Mouse (Mus musculus) midbrain, embryonic 12.5 days (tissue): ENCODE measurements around the gene Gm20388. TPM values are rescaled to one million over a fixed set of nuclear protein-coding genes. Genes with fewer than 3 reads are reported as not detected.

ENCODE experiments used
- ATAC-seq: fragments of 200-750 bp; cut with Nextera tagmentation; 2 replicates; pipeline ENCODE4 v1.8.0; 2017; ENCODE audit warnings: low read depth, moderate TSS enrichment, moderate library complexity; ENCODE audit not compliant: low FRiP score
- H3K27ac ChIP-seq: fragments of 300-500 bp; sonication (generic); replicated peaks from 2 replicates; pipeline ENCODE4 v1.5.1; 2016; ENCODE audit warnings: mild to moderate bottlenecking
- H3K27me3 ChIP-seq: fragments of 300-500 bp; sonication (generic); 2 replicates; pipeline ENCODE4 v1.6.1; 2016; ENCODE audit warnings: mild to moderate bottlenecking
- H3K36me3 ChIP-seq: fragments of 300-500 bp; sonication (generic); 2 replicates; pipeline ENCODE4 v1.6.1; 2016
- H3K4me1 ChIP-seq: fragments of 300-500 bp; sonication (generic); 2 replicates; pipeline ENCODE4 v1.6.1; 2016
- H3K4me2 ChIP-seq: fragments of 300-500 bp; sonication (generic); replicated peaks from 2 replicates; pipeline ENCODE4 v1.6.1; 2016; ENCODE audit warnings: mild to moderate bottlenecking, moderate library complexity
- H3K4me3 ChIP-seq: fragments of 300-500 bp; sonication (generic); 2 replicates; pipeline ENCODE4 v1.5.1; 2016; ENCODE audit warnings: mild to moderate bottlenecking
- H3K9ac ChIP-seq: fragments of 300-500 bp; sonication (generic); replicated peaks from 2 replicates; pipeline ENCODE4 v1.6.1; 2016; ENCODE audit warnings: mild to moderate bottlenecking, moderate library complexity
- H3K9me3 ChIP-seq: fragments of 300-500 bp; sonication (generic); 2 replicates; pipeline ENCODE4 v1.6.1; 2016; ENCODE audit warnings: mild to moderate bottlenecking
- WGBS: fragments of 180-500 bp; shearing (Covaris S2); methylation state at CpG from one replicate; pipeline ENCODE4 v1.1.7; 2016; 5-methylcytosine and 5-hydroxymethylcytosine counted together
- polyA plus RNA-seq: library from polyadenylated mRNA; unstranded; fragments of >200 nt; fragmentation: Nextera tagmentation; extraction: Ambion mirVana; gene quantifications from 2 replicates; pipeline ENCODE4 v1.2.1, GENCODE M21; 2016

Gm20388 gene
- polyA plus RNA-seq, 1 experiment from 2014 or later: not detected

DNA sequence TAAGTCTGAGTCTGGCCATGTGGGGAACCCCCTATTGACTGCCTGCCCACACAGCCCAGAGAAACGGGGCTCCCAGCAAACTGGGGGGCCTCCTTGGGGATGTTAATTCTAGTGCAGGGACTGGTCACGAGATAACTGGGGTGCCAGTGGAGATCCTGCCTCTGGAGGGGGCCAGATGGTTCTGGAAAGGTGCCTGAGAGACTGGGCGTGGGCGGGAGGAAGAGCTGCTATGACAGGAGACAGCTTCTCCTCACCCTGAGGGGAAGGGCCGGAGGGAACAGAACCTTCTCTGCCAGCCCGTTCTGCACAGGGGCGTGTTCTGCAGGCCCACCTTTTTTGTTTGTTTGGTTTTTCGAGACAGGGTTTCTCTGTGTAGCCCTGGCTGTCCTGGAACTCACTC is 2955.6 kb downstream of the Gm20388 start:
- Histone ChIP-seq H3K4me2 (no peak overlapping the region), H3K9ac (no peak overlapping the region), H3K27me3 (peaks cover 13% of the 10 kb centered on the region), H3K9me3 (peaks cover 22% of the 10 kb centered on the region), H3K36me3 (no peaks in the 10 kb centered on the region), H3K4me3 (no peak overlapping the region), H3K4me1 (peaks cover 8% of the 10 kb centered on the region), H3K27ac (no peak overlapping the region)
- ATAC-seq: no peak
- WGBS: 83% methylated on average over 8 of the region's 8 CpGs

DNA sequence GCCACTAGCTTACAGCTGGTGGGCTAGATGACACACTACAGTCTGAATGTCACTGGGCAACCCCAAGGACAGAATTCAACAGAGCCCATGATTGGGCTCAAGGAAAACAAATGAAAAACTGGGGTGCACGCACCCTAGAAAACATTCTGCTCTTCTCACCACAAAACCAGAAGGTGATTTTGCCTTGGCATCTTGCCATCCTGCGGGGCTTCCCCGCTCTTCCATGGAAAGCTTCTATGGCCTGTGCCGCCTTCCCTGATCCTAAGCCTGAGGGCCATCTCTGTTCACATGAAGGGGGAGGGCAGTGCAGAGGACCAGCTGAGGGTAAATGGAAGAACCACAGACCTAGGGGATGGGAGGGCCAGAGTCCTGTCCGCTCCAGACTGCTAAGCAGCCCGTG is 2957.3 kb downstream of the Gm20388 start:
- 83% methylated on average over 6 of the region's 6 CpGs for WGBS
- H3K27ac ChIP-seq: no peak overlapping the region
- no peaks in the 10 kb centered on the region for H3K36me3 ChIP-seq
- no peak overlapping the region for H3K9ac ChIP-seq
- H3K4me3 ChIP-seq: no peak overlapping the region
- H3K27me3 ChIP-seq: peaks cover 13% of the 10 kb centered on the region
- H3K4me1 ChIP-seq: peaks cover 8% of the 10 kb centered on the region
- ATAC-seq: no peak
- H3K4me2 ChIP-seq: no peak overlapping the region
- peaks cover 22% of the 10 kb centered on the region for H3K9me3 ChIP-seq

DNA sequence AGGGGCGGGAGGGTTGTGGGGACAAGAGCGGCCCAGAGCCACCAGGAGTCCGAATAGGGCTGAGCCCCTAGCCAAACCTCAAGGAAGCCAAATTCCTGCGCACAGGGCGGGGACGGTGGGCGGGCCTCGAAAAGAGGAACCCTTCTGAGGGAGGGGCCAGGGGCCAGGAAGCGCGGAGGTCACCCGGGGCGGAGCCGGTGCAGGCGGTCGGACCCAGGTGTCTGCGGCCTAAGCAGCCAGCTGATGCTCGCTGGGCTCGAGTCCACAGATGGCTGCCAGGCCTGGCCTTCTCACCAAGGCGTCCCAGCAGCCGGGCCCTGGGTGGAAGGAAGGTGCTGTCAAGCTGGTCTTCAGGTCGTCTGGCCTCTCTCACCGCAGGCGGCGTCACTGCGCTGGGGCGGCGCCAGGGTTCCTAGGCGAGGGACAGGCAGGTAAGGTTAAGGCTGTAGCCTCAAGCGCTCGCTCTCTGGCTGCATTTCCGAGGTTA is 2959.8 kb downstream of the Gm20388 start:
- WGBS: 16% methylated on average over 31 of the region's 31 CpGs
- 0 out of 2 replicates have a peak, but pooled peaks cover 5% of the 10 kb centered on the region for H3K4me1 ChIP-seq
- H3K4me3 ChIP-seq: no peak overlapping the region
- peaks cover 13% of the 10 kb centered on the region for H3K27me3 ChIP-seq
- H3K27ac ChIP-seq: no peak overlapping the region
- peaks cover 8% of the 10 kb centered on the region for H3K9me3 ChIP-seq
- H3K36me3 ChIP-seq: no peaks in the 10 kb centered on the region
- no peak overlapping the region for H3K9ac ChIP-seq
- no peak overlapping the region; the same call in 1 of the 2 replicates for H3K4me2 ChIP-seq
- ATAC-seq: no peak

- WGBS: 60% methylated on average over 9 of the region's 9 CpGs
- H3K4me2 ChIP-seq: no peak overlapping the region
These were observed 2961.0 kb downstream of the Gm20388 start for GRCm38 (mm10) chr8:122871663-122872062.

DNA sequence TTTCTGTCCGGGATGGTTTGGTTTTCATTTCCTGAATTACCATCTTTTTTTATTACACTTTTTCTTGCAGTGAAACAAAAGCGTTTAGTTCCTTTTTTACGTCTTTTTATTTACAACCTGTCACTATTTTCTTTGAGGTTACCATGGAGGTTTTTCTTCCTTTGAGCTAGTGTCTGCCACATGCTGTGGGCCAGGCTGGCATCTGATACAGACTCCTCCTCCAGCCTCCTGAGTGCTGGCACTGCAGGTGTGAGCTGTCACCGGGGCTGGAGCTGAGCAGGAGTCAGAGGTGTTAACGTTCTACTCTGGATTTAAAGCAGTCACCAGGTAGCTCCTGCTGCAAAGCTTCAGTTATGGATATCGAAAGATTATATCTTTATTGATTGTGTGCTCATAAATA is 2962.5 kb downstream of the Gm20388 start:
- ATAC-seq: no peak
- Histone ChIP-seq H3K36me3 (no peaks in the 10 kb centered on the region), H3K9ac (no peak overlapping the region), H3K4me1 (0 out of 2 replicates have a peak, but pooled peaks cover 5% of the 10 kb centered on the region), H3K27ac (no peak overlapping the region), H3K4me3 (no peak overlapping the region), H3K4me2 (no peak overlapping the region), H3K27me3 (peaks cover 13% of the 10 kb centered on the region), H3K9me3 (no peaks in the 10 kb centered on the region)
- WGBS: 62% methylated on average over 6 of the region's 6 CpGs

More at GRCm38 (mm10) chr8:122871663-122872062, 2961.0 kb downstream of the Gm20388 start:
- H3K4me1 ChIP-seq: 0 out of 2 replicates have a peak, but pooled peaks cover 5% of the 10 kb centered on the region
- ATAC-seq: no peak
- no peaks in the 10 kb centered on the region for H3K9me3 ChIP-seq
- H3K4me3 ChIP-seq: no peak overlapping the region
- peaks cover 13% of the 10 kb centered on the region for H3K27me3 ChIP-seq
- H3K36me3 ChIP-seq: no peaks in the 10 kb centered on the region
- no peak overlapping the region for H3K27ac ChIP-seq
- no peak overlapping the region for H3K9ac ChIP-seq

DNA sequence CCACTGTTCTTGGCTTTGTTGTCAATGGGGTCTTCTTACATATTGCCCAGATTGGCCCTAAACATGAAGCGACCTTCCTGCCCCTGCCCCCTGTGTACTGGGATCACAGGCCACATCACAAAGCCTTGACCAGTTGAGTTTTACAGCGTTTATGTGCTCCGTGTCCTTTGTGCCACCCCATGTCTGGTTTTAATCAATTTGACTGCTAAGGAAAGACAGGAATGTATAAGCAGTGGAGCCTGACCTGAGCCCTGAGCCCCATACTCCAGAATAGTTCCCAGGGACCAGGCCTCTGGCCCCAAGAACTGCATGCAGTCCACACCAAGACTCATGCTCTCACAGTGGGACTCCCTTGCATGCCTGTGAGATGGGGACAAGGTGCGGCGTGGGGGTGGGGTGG is 2964.5 kb downstream of the Gm20388 start:
- ATAC-seq: no peak

GRCm38 (mm10) chr8:122878231-122878630 is 2967.6 kb downstream of the Gm20388 start:
- ATAC-seq: no peak
- no peak overlapping the region for H3K27ac ChIP-seq
- WGBS: 88% methylated on average over 3 of the region's 3 CpGs
- H3K4me2 ChIP-seq: no peak overlapping the region
- H3K9ac ChIP-seq: no peak overlapping the region
- H3K4me3 ChIP-seq: no peak overlapping the region
- peaks cover 21% of the 10 kb centered on the region for H3K36me3 ChIP-seq
- H3K4me1 ChIP-seq: no peaks in the 10 kb centered on the region
- H3K9me3 ChIP-seq: no peaks in the 10 kb centered on the region
- H3K27me3 ChIP-seq: no peaks in the 10 kb centered on the region

More for the DNA sequence above, 2964.5 kb downstream of the Gm20388 start:
- 0 out of 2 replicates have a peak, but pooled peaks cover 4% of the 10 kb centered on the region for H3K4me1 ChIP-seq
- H3K27ac ChIP-seq: no peak overlapping the region
- no peaks in the 10 kb centered on the region for H3K36me3 ChIP-seq
- H3K9ac ChIP-seq: no peak overlapping the region
- H3K4me3 ChIP-seq: no peak overlapping the region
- no peaks in the 10 kb centered on the region for H3K9me3 ChIP-seq
- H3K27me3 ChIP-seq: peaks cover 5% of the 10 kb centered on the region
- no peak overlapping the region for H3K4me2 ChIP-seq
- 81% methylated on average over 5 of the region's 5 CpGs for WGBS

DNA sequence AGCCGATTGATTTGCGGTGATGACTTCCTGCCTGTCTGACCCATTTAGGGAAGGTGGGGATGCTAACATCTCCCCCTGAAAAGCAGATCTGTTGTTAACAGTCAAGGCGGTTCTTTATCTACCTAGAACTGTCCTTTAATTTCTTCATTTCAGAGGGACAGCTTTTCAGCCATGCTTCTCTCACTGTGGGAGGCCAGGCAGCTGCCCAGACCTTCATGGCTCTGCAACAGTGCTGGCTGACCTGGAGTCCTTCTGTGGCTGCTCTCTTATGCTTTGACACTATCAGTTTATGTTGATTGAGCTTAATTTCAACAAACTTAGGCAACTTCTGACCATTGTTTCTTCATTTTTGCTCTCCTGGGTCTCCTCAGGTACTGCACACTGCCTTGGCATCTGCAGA is 2969.7 kb downstream of the Gm20388 start:
- Histone ChIP-seq H3K36me3 (peaks cover 41% of the 10 kb centered on the region), H3K9ac (no peak overlapping the region), H3K9me3 (no peaks in the 10 kb centered on the region), H3K4me2 (no peak overlapping the region), H3K4me3 (no peak overlapping the region), H3K27me3 (no peaks in the 10 kb centered on the region), H3K4me1 (no peaks in the 10 kb centered on the region), H3K27ac (no peak overlapping the region)
- 57% methylated on average over 3 of the region's 3 CpGs for WGBS
- no peak for ATAC-seq

- no peak overlapping the region for H3K9ac ChIP-seq
- H3K27ac ChIP-seq: no peak overlapping the region
- H3K4me2 ChIP-seq: no peak overlapping the region
- peaks cover 74% of the 10 kb centered on the region for H3K36me3 ChIP-seq
- H3K4me3 ChIP-seq: no peak overlapping the region
- no peaks in the 10 kb centered on the region for H3K4me1 ChIP-seq
- 93% methylated on average over 10 of the region's 10 CpGs for WGBS
- no peak for ATAC-seq
- H3K27me3 ChIP-seq: no peaks in the 10 kb centered on the region
- H3K9me3 ChIP-seq: no peaks in the 10 kb centered on the region
These were observed 2973.0 kb downstream of the Gm20388 start for GRCm38 (mm10) chr8:122883671-122884070.

DNA sequence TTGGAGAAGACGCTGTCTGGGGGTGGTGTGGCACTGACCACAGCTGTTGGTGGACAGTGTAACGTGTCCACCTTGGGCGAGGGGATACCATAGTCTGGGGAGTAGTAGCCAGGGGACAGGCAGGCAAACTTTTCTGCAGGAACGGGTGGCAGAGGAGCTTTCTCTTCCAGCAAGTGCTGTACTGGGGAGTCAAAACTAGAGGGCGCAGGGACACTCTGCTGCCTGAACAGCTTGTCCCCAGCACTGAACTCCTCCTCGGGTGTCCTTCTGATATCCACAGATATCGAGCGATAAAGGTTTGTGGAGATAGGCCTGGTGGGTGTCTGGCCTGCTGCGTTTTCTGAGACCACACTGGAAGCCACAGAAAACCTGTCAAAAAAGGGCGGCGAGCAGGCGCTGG is 2980.8 kb downstream of the Gm20388 start:
- no peaks in the 10 kb centered on the region for H3K27me3 ChIP-seq
- no peak overlapping the region for H3K27ac ChIP-seq
- H3K36me3 ChIP-seq: peaks cover 98% of the 10 kb centered on the region
- H3K4me1 ChIP-seq: no peaks in the 10 kb centered on the region
- no peak overlapping the region for H3K4me3 ChIP-seq
- H3K9me3 ChIP-seq: no peaks in the 10 kb centered on the region
- 89% methylated on average over 12 of the region's 12 CpGs for WGBS
- H3K9ac ChIP-seq: no peak overlapping the region
- no peak overlapping the region for H3K4me2 ChIP-seq
- no peak for ATAC-seq

DNA sequence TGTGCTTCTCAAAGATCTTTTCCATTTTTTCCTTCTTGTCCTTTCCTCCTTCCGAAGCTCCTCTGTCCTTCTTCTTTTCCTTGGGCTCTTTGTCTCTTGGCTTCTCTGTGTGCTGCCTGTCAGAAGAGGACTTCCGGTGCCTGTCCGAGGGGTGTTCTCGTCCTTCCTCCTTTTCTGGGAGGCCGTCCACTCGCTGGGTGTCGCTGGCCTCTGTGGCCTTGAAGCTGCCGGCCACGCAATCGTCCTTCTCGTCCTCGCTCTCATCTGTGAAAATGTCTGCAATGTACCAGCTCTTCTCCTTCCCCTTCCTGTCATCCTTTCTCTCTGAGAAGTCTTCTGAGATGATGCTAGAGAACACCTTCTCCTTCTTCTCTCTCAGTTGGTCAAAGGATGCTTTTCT is 2982.8 kb downstream of the Gm20388 start:
- no peak for ATAC-seq
- WGBS: 93% methylated on average over 12 of the region's 12 CpGs
- Histone ChIP-seq H3K9ac (no peak overlapping the region), H3K4me3 (no peak overlapping the region), H3K27me3 (no peaks in the 10 kb centered on the region), H3K9me3 (no peaks in the 10 kb centered on the region), H3K4me2 (no peak overlapping the region), H3K4me1 (no peaks in the 10 kb centered on the region), H3K36me3 (peaks cover 98% of the 10 kb centered on the region), H3K27ac (no peak overlapping the region)

GRCm38 (mm10) chr8:122896317-122896716 is 2985.7 kb downstream of the Gm20388 start:
- Histone ChIP-seq H3K36me3 (peaks cover 89% of the 10 kb centered on the region), H3K4me3 (no peak overlapping the region), H3K9me3 (no peaks in the 10 kb centered on the region), H3K9ac (no peak overlapping the region), H3K27ac (no peak overlapping the region), H3K27me3 (no peaks in the 10 kb centered on the region), H3K4me1 (no peaks in the 10 kb centered on the region), H3K4me2 (no peak overlapping the region)
- 93% methylated on average over 11 of the region's 11 CpGs for WGBS
- no peak for ATAC-seq

GRCm38 (mm10) chr8:122897200-122897599 is 2986.6 kb downstream of the Gm20388 start:
- no peak overlapping the region for H3K4me2 ChIP-seq
- no peak for ATAC-seq
- no peak overlapping the region for H3K9ac ChIP-seq
- H3K27ac ChIP-seq: no peak overlapping the region
- peaks cover 80% of the 10 kb centered on the region for H3K36me3 ChIP-seq
- H3K9me3 ChIP-seq: no peaks in the 10 kb centered on the region
- 90% methylated on average over 8 of the region's 8 CpGs for WGBS
- no peaks in the 10 kb centered on the region for H3K4me1 ChIP-seq
- H3K27me3 ChIP-seq: no peaks in the 10 kb centered on the region
- no peak overlapping the region for H3K4me3 ChIP-seq
